Mouse (Mus musculus): ENCODE measurements around the gene Ifitm2. TPM values are rescaled to one million over a fixed set of nuclear protein-coding genes. Genes with fewer than 3 reads are reported as not detected.

Ifitm2 gene
- polyA plus RNA-seq, 1 experiment from 2014 or later: 207 TPM

DNA sequence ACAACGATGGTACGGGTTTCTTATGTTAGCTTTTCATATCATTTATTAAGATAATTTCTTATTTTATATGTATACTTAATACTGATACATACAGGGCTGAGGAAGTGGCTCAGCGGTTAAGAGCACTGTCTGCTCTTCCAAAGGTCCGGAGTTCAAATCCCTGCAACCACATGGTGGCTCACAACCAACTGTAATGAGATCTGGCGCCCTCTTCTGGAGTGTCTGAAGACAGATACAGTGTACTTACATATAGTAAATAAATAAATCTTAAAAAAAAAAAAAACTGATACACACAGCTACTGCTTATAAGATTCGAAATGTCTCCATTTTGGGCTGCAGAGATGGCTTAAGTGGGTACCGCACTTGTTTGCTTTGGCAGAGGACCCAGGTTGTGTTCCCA lies 48.1 kb downstream of the Ifitm2 start:
- H3K27me3 ChIP-seq (ENCODE audit: control insufficient read depth, insufficient read depth, low read length): no peaks in the 10 kb centered on the region
- no peak overlapping the region for H3K27ac ChIP-seq (ENCODE audit: low read depth, low read length)
- H3K4me2 ChIP-seq: no peak overlapping the region
- ATAC-seq (ENCODE audit: low FRiP score) (no peak), DNase-seq (ENCODE audit: low spot score, missing footprints) (no peak)
- H3K4me1 ChIP-seq (ENCODE audit: control insufficient read depth, insufficient read depth, low read length): 0 out of 2 replicates have a peak, but pooled peaks cover 2% of the 10 kb centered on the region
- no peak overlapping the region for H3K9ac ChIP-seq (ENCODE audit: low read length)
- 85% methylated on average over 7 of the region's 7 CpGs for WGBS
- no peaks in the 10 kb centered on the region for H3K9me3 ChIP-seq (ENCODE audit: control insufficient read depth, low read length)
- H3K36me3 ChIP-seq (ENCODE audit: control insufficient read depth, insufficient read depth, low read length): no peaks in the 10 kb centered on the region
- H3K4me3 ChIP-seq (ENCODE audit: low read depth, low read length): no peak overlapping the region

DNA sequence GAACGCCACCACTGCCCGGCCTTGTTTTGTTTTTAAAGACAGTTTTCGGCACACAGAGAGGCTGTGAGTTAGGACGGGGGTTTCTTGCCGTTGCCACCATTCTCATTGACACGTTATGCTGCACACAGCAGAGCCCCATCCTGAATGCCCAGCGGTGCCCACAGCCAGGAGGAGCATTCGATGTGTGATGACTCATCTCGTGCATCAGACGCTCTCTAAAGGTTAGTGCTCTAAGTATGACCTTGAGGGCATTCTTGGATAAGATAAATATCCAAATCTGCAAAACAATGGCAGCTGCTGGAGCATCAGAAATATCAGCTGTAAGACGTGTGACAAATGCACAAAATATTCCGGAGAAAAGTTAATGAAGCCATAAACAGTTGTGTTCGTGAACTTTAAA lies 48.7 kb downstream of the Ifitm2 start:
- 82% methylated on average over 13 of the region's 13 CpGs for WGBS
- no peak overlapping the region for H3K4me2 ChIP-seq
- H3K27ac ChIP-seq (ENCODE audit: low read depth, low read length): no peak overlapping the region
- H3K9me3 ChIP-seq (ENCODE audit: control insufficient read depth, low read length): no peaks in the 10 kb centered on the region
- no peak for DNase-seq (ENCODE audit: low spot score, missing footprints)
- ATAC-seq (ENCODE audit: low FRiP score): no peak
- H3K9ac ChIP-seq (ENCODE audit: low read length): no peak overlapping the region
- 0 out of 2 replicates have a peak, but pooled peaks cover 2% of the 10 kb centered on the region for H3K4me1 ChIP-seq (ENCODE audit: control insufficient read depth, insufficient read depth, low read length)
- H3K27me3 ChIP-seq (ENCODE audit: control insufficient read depth, insufficient read depth, low read length): no peaks in the 10 kb centered on the region
- H3K4me3 ChIP-seq (ENCODE audit: low read depth, low read length): no peak overlapping the region
- no peaks in the 10 kb centered on the region for H3K36me3 ChIP-seq (ENCODE audit: control insufficient read depth, insufficient read depth, low read length)

DNA sequence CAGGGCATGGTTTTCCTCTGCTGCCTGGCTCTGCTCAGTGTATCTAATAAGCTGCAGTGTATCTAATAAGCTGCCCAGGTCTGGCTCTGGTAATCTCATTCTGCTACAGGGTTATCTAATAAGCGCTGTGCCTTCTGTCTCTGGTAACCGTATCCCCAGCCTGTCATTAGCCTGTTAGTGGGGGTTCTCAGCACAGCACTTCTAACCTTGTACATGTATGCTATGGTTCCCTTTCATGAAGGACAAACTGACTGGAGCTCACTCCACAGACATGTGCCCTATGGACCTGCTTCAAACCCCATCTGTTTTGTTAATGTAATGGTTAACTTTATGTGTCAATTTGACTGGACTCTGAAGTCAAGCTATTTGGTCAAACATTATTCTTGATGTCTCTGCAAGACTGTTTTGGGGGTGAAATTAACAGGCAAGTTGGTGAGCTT lies 50.1 kb downstream of the Ifitm2 start:
- Histone ChIP-seq H3K9me3 (ENCODE audit: control insufficient read depth, low read length) (no peaks in the 10 kb centered on the region), H3K9ac (ENCODE audit: low read length) (no peak overlapping the region), H3K27me3 (ENCODE audit: control insufficient read depth, insufficient read depth, low read length) (no peaks in the 10 kb centered on the region), H3K4me3 (ENCODE audit: low read depth, low read length) (no peak overlapping the region), H3K4me2 (no peak overlapping the region), H3K4me1 (ENCODE audit: control insufficient read depth, insufficient read depth, low read length) (0 out of 2 replicates have a peak, but pooled peaks cover 2% of the 10 kb centered on the region), H3K36me3 (ENCODE audit: control insufficient read depth, insufficient read depth, low read length) (no peaks in the 10 kb centered on the region), H3K27ac (ENCODE audit: low read depth, low read length) (no peak overlapping the region)
- DNase-seq (ENCODE audit: low spot score, missing footprints): no peak
- WGBS: 84% methylated on average over 2 of the region's 2 CpGs
- no peak for ATAC-seq (ENCODE audit: low FRiP score)

Other genes with a start within 250 kb of the Ifitm2 start
- gene Cyp2e1, start 192.2 kb downstream of the Ifitm2 start, polyA plus RNA-seq (2014; fragmentation: Nextera tagmentation; extraction: Ambion mirVana): not detected in 2 replicates
- gene Syce1, start 168.1 kb downstream of the Ifitm2 start, polyA plus RNA-seq (2014; fragmentation: Nextera tagmentation; extraction: Ambion mirVana): 0.12 TPM in 1 of 2 replicates, not detected in the other
- gene Zfp941, start 133.8 kb downstream of the Ifitm2 start, polyA plus RNA-seq (2014; fragmentation: Nextera tagmentation; extraction: Ambion mirVana): 5.4 and 7.1 TPM in 2 replicates
- not detected in 2 replicates for gene Urah, start 121.0 kb downstream of the Ifitm2 start, polyA plus RNA-seq (2014; fragmentation: Nextera tagmentation; extraction: Ambion mirVana)
- not detected in 2 replicates for gene Scgb1c1, start 110.4 kb downstream of the Ifitm2 start, polyA plus RNA-seq (2014; fragmentation: Nextera tagmentation; extraction: Ambion mirVana)
- gene Odf3, start 108.2 kb downstream of the Ifitm2 start, polyA plus RNA-seq (2014; fragmentation: Nextera tagmentation; extraction: Ambion mirVana): not detected in 2 replicates
- gene Gm45785, start 99.7 kb downstream of the Ifitm2 start, polyA plus RNA-seq (2014; fragmentation: Nextera tagmentation; extraction: Ambion mirVana): not detected in 2 replicates
- 60.4 and 65.5 TPM in 2 replicates for gene Ric8a, start 99.0 kb downstream of the Ifitm2 start, polyA plus RNA-seq (2014; fragmentation: Nextera tagmentation; extraction: Ambion mirVana)
- 23.9 and 25.3 TPM in 2 replicates for gene Bet1l, start 98.4 kb downstream of the Ifitm2 start, polyA plus RNA-seq (2014; fragmentation: Nextera tagmentation; extraction: Ambion mirVana)
- gene Psmd13, start 74.0 kb downstream of the Ifitm2 start, polyA plus RNA-seq (2014; fragmentation: Nextera tagmentation; extraction: Ambion mirVana): 173 and 182 TPM in 2 replicates
- gene Sirt3, start 73.7 kb downstream of the Ifitm2 start, polyA plus RNA-seq (2014; fragmentation: Nextera tagmentation; extraction: Ambion mirVana): 18.4 and 21.6 TPM in 2 replicates
- gene Cox8b, start 55.5 kb downstream of the Ifitm2 start, polyA plus RNA-seq (2014; fragmentation: Nextera tagmentation; extraction: Ambion mirVana): not detected in 2 replicates
- 0.08 and 0.21 TPM in 2 replicates for gene Nlrp6, start 35.1 kb downstream of the Ifitm2 start, polyA plus RNA-seq (2014; fragmentation: Nextera tagmentation; extraction: Ambion mirVana)
- 10.2 and 12.5 TPM in 2 replicates for gene Pgghg, start 14.6 kb downstream of the Ifitm2 start, polyA plus RNA-seq (2014; fragmentation: Nextera tagmentation; extraction: Ambion mirVana)
- 0.20 TPM in 1 of 2 replicates, not detected in the other for gene Ifitm5, start 5.7 kb downstream of the Ifitm2 start, polyA plus RNA-seq (2014; fragmentation: Nextera tagmentation; extraction: Ambion mirVana)
- not detected in 2 replicates for gene Gm45717, start 50 bp downstream of the Ifitm2 start, polyA plus RNA-seq (2014; fragmentation: Nextera tagmentation; extraction: Ambion mirVana)
- 8.0 and 9.5 TPM in 2 replicates for gene Ifitm1, start 11.2 kb upstream of the Ifitm2 start, polyA plus RNA-seq (2014; fragmentation: Nextera tagmentation; extraction: Ambion mirVana)
- 13.5 and 14.0 TPM in 2 replicates for gene Ifitm3, start 54.8 kb upstream of the Ifitm2 start, polyA plus RNA-seq (2014; fragmentation: Nextera tagmentation; extraction: Ambion mirVana)
- not detected in 2 replicates for gene Ifitm6, start 61.9 kb upstream of the Ifitm2 start, polyA plus RNA-seq (2014; fragmentation: Nextera tagmentation; extraction: Ambion mirVana)
- gene Gm17387, start 73.1 kb upstream of the Ifitm2 start, polyA plus RNA-seq (2014; fragmentation: Nextera tagmentation; extraction: Ambion mirVana): not detected in 2 replicates
- gene B4galnt4, start 105.1 kb upstream of the Ifitm2 start, polyA plus RNA-seq (2014; fragmentation: Nextera tagmentation; extraction: Ambion mirVana): 18.8 and 19.5 TPM in 2 replicates
- 0.82 and 0.84 TPM in 2 replicates for gene Pkp3, start 122.2 kb upstream of the Ifitm2 start, polyA plus RNA-seq (2014; fragmentation: Nextera tagmentation; extraction: Ambion mirVana)
- gene Sigirr, start 144.6 kb upstream of the Ifitm2 start, polyA plus RNA-seq (2014; fragmentation: Nextera tagmentation; extraction: Ambion mirVana): 1.2 and 1.8 TPM in 2 replicates
- gene Ano9, start 161.8 kb upstream of the Ifitm2 start, polyA plus RNA-seq (2014; fragmentation: Nextera tagmentation; extraction: Ambion mirVana): 0.12 TPM in 1 of 2 replicates, not detected in the other
- gene Ptdss2, start 166.4 kb upstream of the Ifitm2 start, polyA plus RNA-seq (2014; fragmentation: Nextera tagmentation; extraction: Ambion mirVana): 68.6 and 70.7 TPM in 2 replicates
- 54.6 and 56.7 TPM in 2 replicates for gene Rnh1, start 216.9 kb upstream of the Ifitm2 start, polyA plus RNA-seq (2014; fragmentation: Nextera tagmentation; extraction: Ambion mirVana)
- gene Hras, start 238.0 kb upstream of the Ifitm2 start, polyA plus RNA-seq (2014; fragmentation: Nextera tagmentation; extraction: Ambion mirVana): 86.1 and 103 TPM in 2 replicates
- 7.5 and 8.8 TPM in 2 replicates for gene Lrrc56, start 238.2 kb upstream of the Ifitm2 start, polyA plus RNA-seq (2014; fragmentation: Nextera tagmentation; extraction: Ambion mirVana)